Mouse (Mus musculus): ENCODE results near the gene Svep1.

DNA sequence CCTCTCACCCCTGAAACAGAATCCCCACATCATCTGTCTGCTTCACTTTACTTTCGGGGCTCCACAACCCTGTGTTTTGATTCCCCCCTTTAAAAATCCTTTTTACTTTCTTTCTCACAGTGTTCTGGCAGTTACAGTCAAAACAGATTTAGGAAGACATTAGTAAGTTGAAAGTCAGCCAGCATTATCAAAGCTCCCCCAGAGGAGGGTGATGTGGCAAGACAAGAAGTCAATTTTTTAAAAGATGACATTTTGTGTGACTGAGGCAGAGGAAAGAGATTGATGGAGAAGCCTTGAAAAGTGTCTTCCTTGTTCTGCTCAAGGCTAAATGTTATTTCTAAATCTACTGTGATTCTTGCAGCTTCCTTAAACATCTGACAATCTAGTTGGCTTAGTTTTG is 119.9 kb downstream of the Svep1 start:
- no peak for TF ChIP-seq POU5F1 (IDR thresholded peaks at IDR 0.05; ENCODE audit: borderline replicate concordance, low read length)
- TF ChIP-seq CTCF (conservative IDR thresholded peaks at IDR 0.05; ENCODE audit: low read length): no peak
- no peak for TF ChIP-seq NANOG (IDR thresholded peaks at IDR 0.05; ENCODE audit: borderline replicate concordance, low read length)

Data from E14TG2a.4 (cell line).